Mouse (Mus musculus): ENCODE results near the gene Trpv4.

The Trpv4 gene

GRCm38 (mm10) chr5:114658255-114658654 lies at the start of gene Trpv4:
TSS of gene Trpv4 (minus strand) at chr5:114658421.
- peak; percentile 49 to 55 for DNase-seq

GRCm38 (mm10) chr5:114707265-114708068 lies 49.2 kb upstream of the Trpv4 start, which contains the start of gene Tchp:
TSS of gene Tchp (plus strand) at chr5:114707760.
- peak; percentile 92 to 96 for DNase-seq

- DNase-seq = no peak
These were observed 44.5 kb upstream of the Trpv4 start for GRCm38 (mm10) chr5:114702403-114703392.

- DNase-seq = no peak
These were observed 40.8 kb upstream of the Trpv4 start for GRCm38 (mm10) chr5:114699015-114699414.

GRCm38 (mm10) chr5:114698044-114698746 lies 40.0 kb upstream of the Trpv4 start:
- DNase-seq = no peak

GRCm38 (mm10) chr5:114696939-114697338 lies 38.7 kb upstream of the Trpv4 start:
- DNase-seq = no peak

- DNase-seq = no peak
These were observed 37.6 kb upstream of the Trpv4 start for GRCm38 (mm10) chr5:114695775-114696174.

- peak; percentile 90 for DNase-seq
These were observed 32.7 kb upstream of the Trpv4 start, which contains the start of gene Gltp for GRCm38 (mm10) chr5:114690633-114691567. TSS of gene Gltp (minus strand) at chr5:114690984.

- DNase-seq = peak; percentile 76 to 82
These were observed 31.6 kb upstream of the Trpv4 start for GRCm38 (mm10) chr5:114689700-114690366.

GRCm38 (mm10) chr5:114688703-114689102 lies 30.5 kb upstream of the Trpv4 start:
- DNase-seq = no peak

- no peak for DNase-seq
These were observed 29.7 kb upstream of the Trpv4 start for GRCm38 (mm10) chr5:114687901-114688300.

- DNase-seq = no peak
These were observed 28.5 kb upstream of the Trpv4 start for GRCm38 (mm10) chr5:114686726-114687210.

- no peak for DNase-seq
These were observed 27.8 kb upstream of the Trpv4 start for GRCm38 (mm10) chr5:114685986-114686385.

- no peak for DNase-seq
These were observed 23.5 kb upstream of the Trpv4 start for GRCm38 (mm10) chr5:114681717-114682116.

- no peak for DNase-seq
These were observed 22.6 kb upstream of the Trpv4 start for GRCm38 (mm10) chr5:114680676-114681285.

- DNase-seq = no peak
These were observed 21.8 kb upstream of the Trpv4 start for GRCm38 (mm10) chr5:114679841-114680591.

- DNase-seq = no peak
These were observed 16.4 kb upstream of the Trpv4 start for GRCm38 (mm10) chr5:114674594-114674993.

GRCm38 (mm10) chr5:114673114-114673513 lies 14.9 kb upstream of the Trpv4 start:
- no peak for DNase-seq

- DNase-seq = no peak
These were observed 10.8 kb upstream of the Trpv4 start for GRCm38 (mm10) chr5:114669014-114669413.
